In genomic region chr13:119639302-119639701, GRCm38 (mm10) we compare ENCODE assay signal across 20 mouse cellular contexts. TPM values are rescaled to one million over a fixed set of nuclear protein-coding genes. Genes with fewer than 3 reads are reported as not detected.
"Had no signal": no experiment of that assay in that cellular context is flagged by ENCODE, and none has a peak within 500 bp of the region (broad histone marks: within the 10 kb centered on the region; RNA-seq: fewer than 3 reads in every experiment).

No protein-coding gene starts in this region.

- DNase-seq: kidney, adult 11 months; kidney, postnatal 36 days; layer of hippocampus, adult 9-11 months; layer of hippocampus, postnatal 36 days; liver; liver, embryonic 13.5 days; liver, postnatal 0 days; lung, postnatal 14 days; midbrain, embryonic 14.5 days; right cerebral cortex, postnatal 14 days; thymus, adult 2 months; thymus, postnatal 25 days had no signal

- H3K36me3 ChIP-seq: kidney, embryonic 15.5 days; limb, embryonic 12.5 days; liver, embryonic 13.5 days; lung, embryonic 15.5 days; midbrain, embryonic 10.5 days; neural tube, embryonic 12.5 days; stomach, embryonic 15.5 days had no signal

- H3K4me1 ChIP-seq: kidney, embryonic 15.5 days; limb, embryonic 12.5 days; liver, embryonic 13.5 days; lung, embryonic 15.5 days; midbrain, embryonic 10.5 days; neural tube, embryonic 12.5 days; stomach, embryonic 15.5 days had no signal

- H3K27me3 ChIP-seq: limb, embryonic 12.5 days; liver, embryonic 13.5 days; lung, embryonic 15.5 days; neural tube, embryonic 12.5 days; stomach, embryonic 15.5 days had no signal

- H3K4me3 ChIP-seq: kidney, embryonic 15.5 days; limb, embryonic 12.5 days; liver, embryonic 13.5 days; lung, embryonic 15.5 days; midbrain, embryonic 10.5 days; neural tube, embryonic 12.5 days; stomach, embryonic 15.5 days had no signal

- H3K27ac ChIP-seq: kidney, embryonic 15.5 days; limb, embryonic 12.5 days; liver, embryonic 13.5 days; lung, embryonic 15.5 days; macrophage; midbrain, embryonic 10.5 days; neural tube, embryonic 12.5 days; stomach, embryonic 15.5 days had no signal

- H3K9ac ChIP-seq: kidney, embryonic 15.5 days; limb, embryonic 12.5 days; liver, embryonic 13.5 days; liver, postnatal 0 days; lung, embryonic 15.5 days; neural tube, embryonic 12.5 days; stomach, embryonic 15.5 days had no signal

- H3K9me3 ChIP-seq: kidney, embryonic 15.5 days; limb, embryonic 12.5 days; liver, embryonic 13.5 days; lung, embryonic 15.5 days; midbrain, embryonic 10.5 days; neural tube, embryonic 12.5 days; stomach, embryonic 15.5 days had no signal

- ATAC-seq: liver, postnatal 0 days had no signal

- H3K4me2 ChIP-seq: kidney, embryonic 15.5 days; limb, embryonic 12.5 days; liver, embryonic 13.5 days; lung, embryonic 15.5 days; neural tube, embryonic 12.5 days; stomach, embryonic 15.5 days had no signal

RNA-seq across cellular contexts. Expression of gene Ccl28, which starts 15.7 kb away (rescaled TPM):
- polyA plus RNA-seq: liver, embryonic 13.5 days; liver, postnatal 0 days; lung, embryonic 15.5 days; macrophage; spleen, adult 2 months had no signal
